Mouse (Mus musculus): Measurements from ENCODE around the gene Gm45233. TPM values are rescaled to one million over a fixed set of nuclear protein-coding genes. Genes with fewer than 3 reads are reported as not detected.

Gm45233 gene
- polyA plus RNA-seq, 1 experiment from 2014 or later: 0.41 TPM

DNA sequence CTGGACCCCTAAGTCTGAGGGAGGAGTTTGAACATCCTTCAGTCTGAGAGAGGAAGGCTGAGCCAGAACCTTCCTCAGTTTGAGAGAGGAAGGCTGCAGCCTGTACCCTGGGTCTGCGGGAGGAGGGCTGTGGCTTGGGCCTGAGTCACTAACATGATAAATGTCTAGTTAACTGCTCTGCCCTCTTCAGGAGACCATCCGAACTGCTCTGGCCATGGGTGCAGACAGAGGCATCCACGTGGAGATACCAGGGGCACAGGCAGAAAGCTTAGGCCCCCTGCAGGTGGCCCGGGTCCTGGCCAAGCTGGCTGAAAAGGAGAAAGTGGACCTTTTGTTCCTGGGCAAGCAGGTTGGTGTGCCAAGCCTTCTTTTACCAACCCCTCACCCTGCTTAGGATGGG lies 8.7 kb downstream of the Gm45233 start:
- Histone ChIP-seq H3K4me3 (no peak overlapping the region), H3K9me3 (no peaks in the 10 kb centered on the region), H3K36me3 (peaks cover 22% of the 10 kb centered on the region; the same call in 1 of the 2 replicates), H3K27me3 (no peaks in the 10 kb centered on the region), H3K27ac (replicated peaks) (no peak overlapping the region), H3K4me1 (replicated peaks) (no peaks in the 10 kb centered on the region), H3K4me2 (no peak overlapping the region), H3K9ac (no peak overlapping the region)
- 50% methylated on average over 4 of the region's 4 CpGs for WGBS
- ATAC-seq (ENCODE audit: low FRiP score, low read depth): no peak

GRCm38 (mm10) chr7:43453599-43454355 lies 9.8 kb downstream of the Gm45233 start:
- Histone ChIP-seq H3K36me3 (peaks cover 22% of the 10 kb centered on the region; the same call in 1 of the 2 replicates), H3K9ac (no peak overlapping the region), H3K4me2 (no peak overlapping the region), H3K27ac (replicated peaks) (no peak overlapping the region), H3K4me1 (replicated peaks) (no peaks in the 10 kb centered on the region), H3K9me3 (no peaks in the 10 kb centered on the region), H3K27me3 (no peaks in the 10 kb centered on the region), H3K4me3 (no peak overlapping the region)
- WGBS: 90% methylated on average over 14 of the region's 14 CpGs
- ATAC-seq (ENCODE audit: low FRiP score, low read depth): no peak

DNA sequence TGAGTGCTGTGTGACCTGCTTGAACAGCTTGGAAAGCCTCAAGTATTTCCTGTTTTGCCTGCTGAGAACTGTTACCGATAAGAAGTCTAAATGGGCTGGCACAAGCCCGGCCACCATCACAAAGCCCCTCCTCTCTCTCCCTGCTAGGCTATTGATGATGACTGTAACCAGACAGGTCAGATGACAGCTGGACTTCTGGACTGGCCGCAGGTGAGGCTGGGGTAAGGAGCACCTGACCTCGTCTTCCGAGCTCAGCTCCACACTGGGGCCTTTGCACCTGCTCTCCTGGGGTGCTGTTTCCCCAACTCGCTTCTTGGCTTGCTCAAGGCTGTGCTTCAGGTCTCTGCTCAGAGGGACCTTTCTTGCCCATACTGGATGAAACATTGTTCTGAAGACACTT lies 10.4 kb downstream of the Gm45233 start:
- 94% methylated on average over 6 of the region's 6 CpGs for WGBS
- peaks cover 22% of the 10 kb centered on the region; the same call in 1 of the 2 replicates for H3K36me3 ChIP-seq

GRCm38 (mm10) chr7:43462851-43463250 lies 18.9 kb downstream of the Gm45233 start, which contains the start of gene Vsig10l:
TSS of gene Vsig10l (plus strand) at chr7:43463151.
- 71% methylated on average over 4 of the region's 4 CpGs for WGBS
- no peak for ATAC-seq (ENCODE audit: low FRiP score, low read depth)
- no peak within 1 kb of the TSS for H3K4me2 ChIP-seq
- 0 out of 2 replicates have a peak, but pooled peaks cover 7% of the 10 kb centered on the region for H3K27me3 ChIP-seq
- H3K36me3 ChIP-seq: no peaks in the 10 kb centered on the region
- no peak within 1 kb of the TSS for H3K27ac ChIP-seq (replicated peaks)
- H3K9me3 ChIP-seq: no peaks in the 10 kb centered on the region
- H3K4me1 ChIP-seq (replicated peaks): peaks cover 10% of the 10 kb centered on the region
- no peak within 1 kb of the TSS for H3K4me3 ChIP-seq
- H3K9ac ChIP-seq: no peak within 1 kb of the TSS

More for the DNA sequence above, 10.4 kb downstream of the Gm45233 start:
- no peaks in the 10 kb centered on the region for H3K9me3 ChIP-seq
- no peak overlapping the region for H3K4me3 ChIP-seq
- no peaks in the 10 kb centered on the region for H3K27me3 ChIP-seq
- H3K27ac ChIP-seq (replicated peaks): no peak overlapping the region
- no peak overlapping the region for H3K4me2 ChIP-seq
- H3K4me1 ChIP-seq (replicated peaks): no peaks in the 10 kb centered on the region
- no peak for ATAC-seq (ENCODE audit: low FRiP score, low read depth)
- no peak overlapping the region for H3K9ac ChIP-seq

DNA sequence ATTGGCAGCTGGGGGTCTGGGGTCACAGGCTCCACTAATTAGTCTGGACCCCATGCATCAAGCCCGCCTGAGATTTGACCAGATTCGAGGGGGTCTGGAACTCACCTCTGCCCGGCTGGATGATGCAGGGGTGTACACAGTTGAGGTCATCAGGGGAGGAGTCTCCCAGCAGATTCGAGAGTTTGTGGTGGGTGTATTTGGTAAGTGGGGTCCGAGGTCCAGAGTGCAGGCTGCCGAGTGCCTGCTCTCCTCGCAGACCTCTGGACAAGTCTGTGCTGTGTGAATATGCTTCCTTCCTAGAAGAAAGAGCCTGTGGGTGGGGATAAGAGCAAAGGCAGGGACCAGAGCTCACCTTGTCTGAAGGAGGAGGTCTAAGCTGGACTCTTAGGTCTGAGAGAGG lies 20.0 kb downstream of the Gm45233 start:
- no peak overlapping the region for H3K27ac ChIP-seq (replicated peaks)
- 0 out of 2 replicates have a peak, but pooled peaks cover 7% of the 10 kb centered on the region for H3K27me3 ChIP-seq
- no peak overlapping the region for H3K9ac ChIP-seq
- no peak overlapping the region for H3K4me3 ChIP-seq
- no peak for ATAC-seq (ENCODE audit: low FRiP score, low read depth)
- peaks cover 10% of the 10 kb centered on the region for H3K4me1 ChIP-seq (replicated peaks)
- peak overlapping the region; percentile 89; the same call in 1 of the 2 replicates for H3K4me2 ChIP-seq
- 86% methylated on average over 7 of the region's 7 CpGs for WGBS
- no peaks in the 10 kb centered on the region for H3K36me3 ChIP-seq
- no peaks in the 10 kb centered on the region for H3K9me3 ChIP-seq

DNA sequence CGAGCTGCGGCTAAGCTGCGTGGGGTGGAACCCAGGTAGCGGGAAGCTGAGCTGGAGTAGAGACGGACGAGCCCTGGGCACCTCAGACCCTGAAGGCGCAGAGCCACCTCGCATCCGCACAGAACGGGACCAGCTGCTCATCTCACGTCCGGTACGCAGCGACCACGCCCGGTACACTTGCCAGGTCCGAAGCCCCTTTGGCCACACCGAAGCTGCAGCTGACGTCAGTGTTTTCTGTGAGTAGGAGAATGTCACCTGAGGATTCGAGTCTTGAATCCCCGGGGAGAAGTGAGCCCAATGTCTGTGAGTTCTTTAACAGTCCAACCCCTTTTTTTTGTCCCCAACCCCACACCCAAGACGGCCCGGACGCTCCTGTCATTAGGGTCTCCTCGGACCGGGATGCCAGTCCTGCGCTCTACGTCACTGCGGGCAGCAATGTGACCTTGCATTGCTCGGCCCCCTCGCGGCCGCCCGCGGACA lies 21.0 kb downstream of the Gm45233 start:
- Histone ChIP-seq H3K9me3 (no peaks in the 10 kb centered on the region), H3K4me2 (peak overlapping the region; percentile 89), H3K4me1 (replicated peaks) (peaks cover 10% of the 10 kb centered on the region), H3K9ac (peak overlapping the region; percentile 47), H3K4me3 (peak overlapping the region; percentile 59), H3K36me3 (no peaks in the 10 kb centered on the region), H3K27ac (replicated peaks) (peak overlapping the region; percentile 80), H3K27me3 (0 out of 2 replicates have a peak, but pooled peaks cover 7% of the 10 kb centered on the region)
- peak; percentile 68 for ATAC-seq (ENCODE audit: low FRiP score, low read depth)
- 5% methylated on average over 35 of the region's 35 CpGs for WGBS

- Histone ChIP-seq H3K36me3 (no peaks in the 10 kb centered on the region), H3K4me2 (peak overlapping the region; percentile 89), H3K9ac (peak overlapping the region; percentile 47), H3K27ac (replicated peaks) (peak overlapping the region; percentile 80), H3K27me3 (0 out of 2 replicates have a peak, but pooled peaks cover 7% of the 10 kb centered on the region), H3K9me3 (no peaks in the 10 kb centered on the region), H3K4me3 (peak overlapping the region; percentile 59), H3K4me1 (replicated peaks) (peaks cover 10% of the 10 kb centered on the region)
- under 1% methylated on average over 32 of the region's 33 CpGs for WGBS
- ATAC-seq (ENCODE audit: low FRiP score, low read depth): peak; percentile 91
These were observed 21.6 kb downstream of the Gm45233 start for GRCm38 (mm10) chr7:43465344-43466098.

DNA sequence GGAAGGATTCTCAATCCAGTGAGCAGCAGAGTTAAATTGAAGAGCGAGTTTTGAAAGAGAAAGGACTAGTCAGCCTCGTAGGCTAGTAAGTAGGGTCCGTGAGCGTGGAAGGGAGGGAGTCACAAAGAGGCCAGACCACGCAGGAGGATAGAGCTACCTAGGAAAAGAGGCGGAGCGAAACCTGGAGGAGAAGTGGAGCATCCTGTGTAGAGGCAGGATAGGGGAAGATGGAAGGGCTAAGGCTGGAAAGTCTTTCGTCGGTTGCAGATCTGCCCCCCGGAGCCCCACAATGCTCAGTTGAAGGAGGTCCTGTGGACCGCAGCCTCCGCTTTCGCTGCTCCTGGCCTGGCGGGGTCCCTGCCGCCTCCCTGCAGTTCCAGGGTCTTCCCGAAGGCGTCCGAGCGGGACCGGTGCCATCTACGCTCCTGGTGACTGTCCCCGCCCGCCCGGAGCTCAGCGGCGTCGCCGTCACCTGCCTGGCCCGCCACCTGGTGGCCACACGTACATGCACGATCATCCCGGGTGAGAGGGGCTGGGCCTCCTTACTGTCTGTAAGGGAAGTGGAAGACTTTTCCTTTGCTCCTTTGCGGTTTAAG lies 22.3 kb downstream of the Gm45233 start:
- ATAC-seq (ENCODE audit: low FRiP score, low read depth): peak; percentile 68
- Histone ChIP-seq H3K9ac (peak overlapping the region; percentile 47), H3K9me3 (no peaks in the 10 kb centered on the region), H3K4me1 (replicated peaks) (peaks cover 10% of the 10 kb centered on the region), H3K4me3 (peak overlapping the region; percentile 59), H3K4me2 (peak overlapping the region; percentile 89), H3K36me3 (no peaks in the 10 kb centered on the region), H3K27ac (replicated peaks) (peak overlapping the region; percentile 80), H3K27me3 (0 out of 2 replicates have a peak, but pooled peaks cover 7% of the 10 kb centered on the region)
- under 1% methylated on average over 30 of the region's 33 CpGs for WGBS

- no peak for ATAC-seq (ENCODE audit: low FRiP score, low read depth)
- 44% methylated on average over 8 of the region's 8 CpGs for WGBS
- Histone ChIP-seq H3K36me3 (0 out of 2 replicates have a peak, but pooled peaks cover 3% of the 10 kb centered on the region), H3K9ac (no peak overlapping the region), H3K9me3 (no peaks in the 10 kb centered on the region), H3K27ac (replicated peaks) (no peak overlapping the region), H3K4me2 (no peak overlapping the region), H3K27me3 (no peaks in the 10 kb centered on the region), H3K4me3 (no peak overlapping the region), H3K4me1 (replicated peaks) (0 out of 2 replicates have a peak, but pooled peaks cover under 1% of the 10 kb centered on the region)
These were observed 26.4 kb downstream of the Gm45233 start for GRCm38 (mm10) chr7:43470373-43470772.

DNA sequence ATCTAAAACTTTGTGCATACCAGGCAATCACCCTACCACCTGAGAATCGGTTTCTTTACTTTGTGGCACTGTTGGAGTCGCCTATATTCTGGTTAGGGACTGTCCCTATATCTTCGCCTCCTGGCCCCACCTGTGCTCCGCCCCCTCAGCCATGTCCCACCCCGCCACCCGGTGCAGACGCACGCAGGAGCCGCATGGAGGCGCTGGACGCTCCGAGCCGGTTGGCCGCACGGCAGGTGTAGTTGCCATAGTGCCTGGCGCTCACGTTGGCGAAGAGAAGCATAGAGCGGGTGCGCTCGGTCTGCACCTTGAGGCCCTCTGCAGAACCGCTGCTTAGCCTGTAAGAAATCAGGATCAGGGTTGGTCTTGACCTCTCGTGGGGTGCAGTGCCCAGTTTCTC lies 31.8 kb downstream of the Gm45233 start:
- H3K4me3 ChIP-seq: no peak overlapping the region
- H3K9ac ChIP-seq: no peak overlapping the region
- 19% methylated on average over 23 of the region's 23 CpGs for WGBS
- no peak for ATAC-seq (ENCODE audit: low FRiP score, low read depth)
- no peak overlapping the region for H3K4me2 ChIP-seq
- no peaks in the 10 kb centered on the region for H3K9me3 ChIP-seq
- H3K27ac ChIP-seq (replicated peaks): no peak overlapping the region
- no peaks in the 10 kb centered on the region for H3K4me1 ChIP-seq (replicated peaks)
- peaks cover 24% of the 10 kb centered on the region for H3K27me3 ChIP-seq
- peaks cover 10% of the 10 kb centered on the region; the same call in 1 of the 2 replicates for H3K36me3 ChIP-seq

- ATAC-seq (ENCODE audit: low FRiP score, low read depth): no peak
- Histone ChIP-seq H3K4me1 (replicated peaks) (no peaks in the 10 kb centered on the region), H3K4me3 (no peak overlapping the region), H3K9me3 (no peaks in the 10 kb centered on the region), H3K27me3 (peaks cover 24% of the 10 kb centered on the region), H3K9ac (no peak overlapping the region), H3K4me2 (no peak overlapping the region), H3K36me3 (peaks cover 10% of the 10 kb centered on the region; the same call in 1 of the 2 replicates), H3K27ac (replicated peaks) (no peak overlapping the region)
- WGBS: 17% methylated on average over 13 of the region's 13 CpGs
These were observed 32.4 kb downstream of the Gm45233 start for GRCm38 (mm10) chr7:43476376-43476775.

All from hindbrain, embryonic 15.5 days (tissue).